Mouse (Mus musculus) heart, adult 2 months (tissue): ENCODE measurements at regions not wholly inside any gene's neighbourhood (a gene's known extent, or its start where the extent isn't known, plus 50 kb on each side); places are given as distances from the start of the nearest gene placed in this dataset.

ENCODE experiments used
- CTCF ChIP-seq: fragments of 200-600 bp; IDR thresholded peaks from 2 replicates; pipeline ENCODE4 v1.8.1; 2022; ENCODE audit warnings: antibody characterized with exemption, mild to moderate bottlenecking, moderate library complexity
- EP300 ChIP-seq: fragments of 200-500 bp; IDR thresholded peaks from 2 replicates; pipeline ENCODE4 v1.6.1; 2011; ENCODE audit warnings: low read depth, low read length, control low read depth; ENCODE audit not compliant: insufficient read depth
- POLR2A ChIP-seq: fragments of 200-500 bp; IDR thresholded peaks from 2 replicates; pipeline ENCODE4 v1.6.1; 2011; ENCODE audit warnings: mild to moderate bottlenecking, low read depth, low read length, control low read depth; ENCODE audit not compliant: insufficient read depth

DNA sequence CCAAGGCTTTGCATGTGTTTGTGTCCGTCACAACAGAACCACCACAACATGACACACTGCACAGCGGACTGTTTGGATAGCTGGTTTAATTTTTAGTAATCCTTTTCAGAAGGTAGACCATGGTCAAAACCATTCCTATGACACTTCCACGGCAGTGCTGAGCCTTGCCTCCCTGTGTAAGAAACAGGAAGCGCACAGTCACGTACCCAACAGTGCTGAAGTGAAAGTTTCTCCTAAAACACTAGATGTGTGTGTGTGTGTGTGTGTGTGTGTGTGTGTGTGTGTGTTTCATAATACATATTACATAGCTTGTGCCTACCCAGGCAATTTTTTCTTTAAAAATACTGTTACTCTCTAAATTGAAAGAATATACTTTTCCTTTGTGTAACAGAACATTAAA is 331.0 kb downstream of the Foxa2 start:
- TF ChIP-seq POLR2A (no peak), CTCF (no peak), EP300 (no peak)
